Mouse (Mus musculus): ENCODE measurements around the gene Pccb.
A peak's percentile ranks its signal among the peaks of the same experiment; 100 is the strongest.

Pccb gene

DNA sequence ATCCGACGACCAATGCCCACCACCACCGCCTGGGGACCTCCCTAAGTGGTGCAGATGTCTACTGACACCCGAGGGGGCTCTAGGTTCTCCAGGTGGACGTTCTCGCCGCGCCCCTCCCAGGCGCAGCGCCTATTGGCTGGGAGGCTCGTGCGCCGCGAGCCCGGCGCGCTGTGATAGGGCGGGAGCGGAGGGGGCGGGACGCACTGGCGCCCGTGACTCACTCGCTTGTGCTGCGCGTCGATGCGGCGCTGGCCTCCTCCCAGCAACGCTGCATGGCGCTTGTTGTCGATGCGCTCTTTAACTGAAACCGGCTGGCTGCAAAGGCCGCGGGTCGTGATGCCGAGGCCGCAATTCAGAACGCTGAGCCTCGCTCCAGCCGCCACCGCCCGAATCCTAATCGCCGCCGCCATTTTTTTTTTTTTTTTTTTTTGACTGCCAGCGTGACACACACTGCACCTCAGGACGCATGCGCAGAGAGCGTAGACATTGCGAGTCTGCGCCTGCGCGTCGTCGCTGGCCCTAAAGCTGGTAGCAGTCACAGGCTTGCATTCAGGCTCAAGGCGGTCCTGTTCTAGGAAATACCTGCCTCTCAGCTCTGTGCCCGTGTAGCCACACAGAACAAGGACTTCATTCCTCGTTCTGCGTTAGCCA, at the start of gene Pccb:
TSS of gene Pccb (minus strand) at position 451 of the 651 bp plus-strand sequence.
- peak; percentile 94 to 96 for DNase-seq (ENCODE audit: low spot score in 2 of 2)

DNA sequence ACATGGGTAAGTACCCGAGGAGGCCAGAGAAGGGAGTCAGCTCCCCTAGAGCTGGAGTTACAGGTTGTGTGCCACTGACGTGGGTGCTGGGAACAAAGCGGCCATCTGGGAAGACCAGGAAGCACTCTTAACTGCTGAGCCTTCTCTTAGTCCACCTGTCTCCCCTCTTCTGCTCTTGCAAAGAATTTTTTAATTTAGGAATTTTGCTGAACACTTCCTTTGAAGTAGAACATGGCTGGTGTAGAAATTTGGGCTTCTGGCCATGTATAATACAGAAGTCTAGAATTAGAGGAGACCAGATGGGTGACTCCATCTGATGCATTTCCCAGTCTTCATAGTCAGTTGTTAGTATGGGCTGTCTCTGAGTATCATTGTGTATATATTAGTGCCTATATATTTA, 49.0 kb upstream of the Pccb start:
- DNase-seq (ENCODE audit: low spot score in 2 of 2): no peak

DNA sequence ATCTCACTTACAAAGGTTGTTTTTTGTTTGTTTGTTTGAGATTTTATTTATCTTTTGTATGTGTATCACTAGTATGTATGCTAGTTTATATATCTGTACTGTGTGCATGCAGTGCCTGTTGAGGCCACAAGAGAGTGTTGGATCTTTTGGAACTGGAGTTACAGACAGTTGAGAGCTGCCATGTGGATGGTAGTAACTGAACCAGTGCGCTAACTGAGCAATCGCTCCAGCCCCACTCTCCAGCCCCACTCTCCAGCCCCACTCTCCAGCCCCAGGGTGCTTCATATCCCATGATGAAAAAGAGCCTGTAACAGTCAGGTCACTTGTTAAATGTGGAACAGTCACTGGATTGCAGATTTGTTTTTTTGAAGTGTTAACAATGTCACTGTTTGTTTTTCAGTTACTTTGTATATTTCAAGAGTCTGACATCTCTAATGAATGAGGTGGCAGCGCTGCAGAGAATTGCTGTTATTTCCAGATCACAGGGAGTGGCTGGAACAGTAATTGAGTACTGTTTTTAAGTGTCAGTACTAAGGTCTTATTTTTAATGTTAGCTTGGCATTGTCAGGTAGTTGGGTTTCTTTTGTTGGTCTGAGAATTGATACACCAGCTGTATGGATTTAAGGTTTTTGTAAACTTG, 45.5 kb upstream of the Pccb start:
- no peak for DNase-seq (ENCODE audit: low spot score in 2 of 2)

DNA sequence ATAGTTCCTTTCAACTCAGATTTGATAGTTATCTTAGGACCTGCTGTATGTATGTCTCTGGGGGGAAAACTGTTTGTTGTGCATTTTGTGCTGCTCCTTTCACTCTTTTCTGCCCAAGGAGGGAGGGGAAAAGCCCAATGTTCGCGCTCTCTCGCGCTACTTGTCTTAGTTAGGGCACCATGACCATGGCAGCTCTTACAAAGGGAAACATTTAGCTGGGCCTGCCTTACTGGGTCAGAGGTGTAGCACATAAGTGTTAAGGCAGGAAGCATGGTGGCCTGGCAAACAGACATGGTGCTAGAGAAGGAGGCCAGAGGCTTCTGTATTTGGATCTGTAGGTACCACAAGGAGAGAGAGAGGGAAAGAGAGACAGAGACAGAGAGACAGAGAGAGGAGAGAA, 43.9 kb upstream of the Pccb start:
- DNase-seq (ENCODE audit: low spot score in 2 of 2): no peak

DNA sequence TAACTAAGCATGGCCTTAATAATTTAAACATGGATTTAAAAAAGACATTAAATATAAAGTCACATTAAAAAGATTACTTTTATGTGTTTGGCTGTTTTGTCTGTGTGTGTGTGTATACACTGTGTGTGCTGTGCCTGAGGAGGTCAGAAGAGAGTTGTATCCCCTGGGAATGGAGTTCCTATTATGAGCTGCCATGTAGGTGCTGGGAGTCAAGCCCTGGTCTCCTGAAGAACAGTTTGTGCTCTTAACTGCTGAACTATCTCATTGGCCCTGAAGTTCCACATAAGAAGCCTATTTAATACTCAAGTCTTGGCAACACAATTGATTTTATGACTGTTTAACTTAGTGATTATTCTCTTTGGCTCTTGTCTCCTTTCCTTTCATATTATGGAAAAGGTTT, 42.8 kb upstream of the Pccb start:
- DNase-seq (ENCODE audit: low spot score in 2 of 2): no peak

DNA sequence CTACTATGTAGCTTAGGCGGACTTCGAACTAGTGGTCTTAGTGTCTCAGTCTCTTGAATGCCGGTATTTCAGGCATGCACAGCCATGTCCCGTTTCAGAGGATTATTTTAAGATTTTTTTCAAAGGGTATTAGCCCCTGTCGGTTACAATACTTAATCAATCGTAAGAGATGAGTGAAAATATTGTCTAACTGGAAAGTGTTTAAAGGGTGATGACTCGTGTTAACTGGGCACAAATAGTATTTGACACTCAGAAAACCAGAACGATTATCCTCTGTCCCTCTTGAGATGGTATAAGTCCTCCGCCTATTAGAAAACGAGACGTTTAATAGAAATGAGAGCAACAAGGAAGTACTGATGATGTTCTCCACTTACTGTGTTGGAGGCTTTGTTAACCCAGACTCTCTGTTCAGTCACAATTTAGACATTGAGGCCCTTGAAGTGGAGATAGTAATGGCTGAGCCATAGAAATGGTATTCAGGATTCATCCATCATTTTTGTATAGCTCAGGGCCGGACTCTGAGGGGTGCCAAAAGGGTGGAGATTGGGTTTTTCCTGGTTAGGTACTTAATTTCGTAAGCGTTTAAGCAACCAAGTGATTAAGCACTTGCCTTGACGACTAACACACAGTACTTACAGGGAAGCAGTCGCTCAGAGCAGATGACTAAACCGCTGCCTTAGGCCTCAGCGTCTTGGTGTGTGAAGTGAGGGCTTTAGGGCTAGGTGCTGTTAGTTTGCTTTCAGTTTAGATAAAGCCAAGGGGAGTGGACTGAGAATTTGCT, 41.6 kb upstream of the Pccb start:
- peak in 1 of 2 experiments; percentile 33 for DNase-seq (ENCODE audit: low spot score in 2 of 2)

DNA sequence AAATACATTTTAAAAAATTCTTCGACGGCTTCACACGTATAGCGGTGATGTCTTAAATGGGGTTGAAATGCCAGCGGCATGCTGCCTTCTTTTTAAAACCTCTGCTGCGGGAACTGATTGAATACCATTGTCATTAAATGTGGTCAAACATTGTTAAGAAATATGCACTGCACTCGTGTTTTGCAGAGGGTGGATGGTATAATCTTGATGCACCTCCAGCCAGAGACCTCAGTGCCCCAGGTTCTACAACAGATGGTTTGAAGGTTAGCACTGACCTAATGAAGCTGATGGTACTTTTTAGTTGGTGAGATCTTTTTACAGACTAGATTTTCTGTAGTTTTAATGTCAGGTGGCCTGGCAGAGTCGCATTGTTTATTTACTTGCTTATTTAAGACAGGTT, 41.0 kb upstream of the Pccb start:
- DNase-seq (ENCODE audit: low spot score in 2 of 2): no peak

DNA sequence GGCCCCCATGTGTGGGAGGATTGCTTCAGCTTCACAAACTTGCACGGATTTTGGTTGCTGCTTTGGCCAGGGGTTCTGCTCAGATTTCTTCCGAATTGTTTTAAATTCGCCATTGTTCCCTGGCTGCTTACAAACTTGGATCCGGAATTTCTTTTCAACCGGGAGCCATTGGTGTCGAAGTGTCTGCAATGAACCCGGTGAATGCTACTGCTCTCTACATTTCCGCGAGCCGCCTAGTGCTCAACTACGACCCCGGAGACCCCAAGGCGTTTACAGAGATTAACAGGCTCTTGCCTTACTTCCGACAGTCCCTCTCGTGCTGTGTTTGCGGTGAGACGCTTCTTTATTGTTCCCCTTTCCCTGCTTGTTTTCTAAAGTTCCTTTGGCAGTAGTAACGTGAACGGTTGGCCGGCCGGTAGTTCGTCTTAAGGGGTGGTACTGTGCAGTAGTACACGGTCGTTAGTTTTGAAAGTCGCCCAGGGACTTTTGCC, 40.4 kb upstream of the Pccb start:
- DNase-seq (ENCODE audit: low spot score in 2 of 2): peak; percentile 28 to 34

DNA sequence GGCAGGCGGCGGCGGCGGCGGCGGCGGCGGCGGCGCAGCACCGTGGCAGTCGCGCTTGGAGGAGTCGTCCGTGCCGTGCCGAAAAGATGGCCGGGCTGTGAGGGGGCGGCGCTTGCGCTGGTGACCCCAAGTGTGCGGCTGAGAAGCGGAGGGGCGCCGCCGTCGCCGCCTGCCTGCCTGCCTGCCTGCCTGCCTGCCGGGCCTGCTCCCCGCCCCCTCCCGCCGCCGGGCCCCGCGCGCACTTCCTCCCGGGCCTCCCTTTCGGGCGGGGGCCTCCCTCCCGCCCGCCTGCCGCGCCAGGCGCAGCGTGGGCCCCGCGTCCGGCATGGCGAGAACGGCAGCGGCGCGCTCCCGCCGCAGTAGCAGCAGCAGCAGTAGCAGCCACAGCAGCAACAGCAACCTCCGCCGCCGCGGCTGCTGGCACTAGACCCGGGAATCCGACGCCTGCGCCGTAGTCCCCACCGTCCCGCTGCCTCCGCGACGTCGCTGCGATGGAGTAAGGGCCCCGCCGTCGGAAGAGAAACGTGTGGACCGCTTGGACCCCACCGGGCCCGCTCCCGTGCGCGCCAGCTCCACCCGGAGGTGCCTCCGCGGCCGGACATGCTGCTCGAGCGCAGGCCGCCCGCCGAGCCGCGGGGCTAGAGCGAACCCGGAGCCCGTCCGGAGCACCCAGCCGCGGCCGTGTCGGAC, 39.8 kb upstream of the Pccb start:
- DNase-seq (ENCODE audit: low spot score in 2 of 2): peak; percentile 87 to 88

DNA sequence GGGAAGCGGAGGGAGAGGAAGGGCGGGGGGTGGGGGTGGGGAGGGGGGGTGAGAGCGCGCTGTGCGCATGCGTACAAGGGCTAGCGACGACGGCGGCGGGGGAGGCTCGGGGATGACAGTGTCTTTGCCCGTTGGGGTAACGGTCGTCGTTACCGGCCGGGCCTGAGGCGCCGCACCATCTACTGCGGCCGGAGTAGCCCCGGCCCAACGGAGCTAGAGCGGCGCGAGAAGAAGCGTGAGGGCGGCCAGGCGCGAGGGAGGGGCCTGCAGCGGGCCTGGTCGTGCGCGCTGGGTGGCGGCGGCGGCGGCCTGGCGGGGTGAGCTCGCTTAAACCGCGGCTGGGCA, 39.3 kb upstream of the Pccb start, which contains the start of gene Msl2:
TSS of gene Msl2 (plus strand) at position 115 of the 345 bp plus-strand sequence.
- no peak for DNase-seq (ENCODE audit: low spot score in 2 of 2)

DNA sequence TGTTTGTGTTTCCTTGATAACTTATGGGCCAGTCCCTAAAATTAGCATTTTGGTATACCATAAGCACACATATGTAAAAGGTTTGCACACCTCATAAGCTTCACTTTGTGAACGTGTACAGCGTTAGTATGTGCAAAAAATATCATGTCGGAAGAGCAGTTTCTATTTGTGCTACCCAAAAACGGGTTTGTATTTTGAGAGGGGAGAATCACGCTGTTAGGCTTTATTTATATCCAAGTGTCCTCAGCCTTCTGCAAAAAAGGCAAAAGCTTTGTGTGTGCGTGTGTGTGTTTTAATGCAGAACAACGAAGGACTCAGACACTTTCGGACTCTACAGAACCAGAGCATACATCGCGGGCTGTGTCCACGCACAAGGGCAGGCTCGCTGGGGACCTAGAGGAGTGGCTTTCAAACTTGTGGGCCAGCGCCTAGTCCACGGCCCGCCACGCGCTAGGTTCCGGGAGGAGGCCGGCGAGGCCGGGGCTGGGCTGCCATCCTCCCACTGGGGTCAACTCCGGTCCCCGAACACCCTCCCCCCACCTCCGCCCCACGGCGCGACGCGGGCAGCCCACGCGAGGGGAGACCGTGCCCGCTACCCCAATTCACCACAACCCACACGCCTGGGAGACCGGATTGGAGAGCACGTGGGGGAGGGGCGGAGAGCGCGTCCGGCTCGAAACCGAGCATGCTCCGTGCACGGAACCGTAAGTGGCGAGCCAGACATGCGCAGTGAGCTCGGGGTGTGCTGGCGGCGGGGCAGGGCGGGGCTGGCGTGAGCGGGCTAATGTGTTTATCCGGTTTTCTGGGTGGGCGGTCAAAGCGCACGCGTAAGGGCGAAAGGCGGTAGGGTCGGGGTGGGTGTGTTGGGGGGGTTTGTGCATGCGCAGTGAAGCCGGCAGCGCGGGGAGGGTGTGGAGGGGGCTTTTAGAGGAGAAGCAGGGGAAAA, 38.6 kb upstream of the Pccb start:
- peak; percentile 99 for DNase-seq (ENCODE audit: low spot score in 2 of 2)

DNA sequence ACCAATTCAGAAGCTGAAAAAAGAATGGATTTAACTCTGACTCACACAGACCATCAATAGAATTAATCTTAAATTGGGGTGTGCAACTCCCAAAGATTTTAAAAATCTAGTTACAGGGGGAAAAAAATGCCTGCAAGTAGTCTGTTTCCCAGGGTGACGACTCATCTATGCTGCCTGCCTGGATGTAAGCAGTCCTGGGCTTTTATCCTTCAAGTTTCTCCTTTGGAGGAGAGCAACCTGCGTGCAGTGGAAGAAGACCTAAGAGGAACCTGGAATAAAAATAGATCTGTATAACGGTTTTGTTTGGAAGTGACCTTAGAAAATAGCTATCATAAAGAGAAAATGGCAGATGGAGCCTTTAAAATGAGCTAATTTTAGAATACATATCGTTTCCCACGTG, 37.8 kb upstream of the Pccb start:
- DNase-seq (ENCODE audit: low spot score in 2 of 2): no peak

DNA sequence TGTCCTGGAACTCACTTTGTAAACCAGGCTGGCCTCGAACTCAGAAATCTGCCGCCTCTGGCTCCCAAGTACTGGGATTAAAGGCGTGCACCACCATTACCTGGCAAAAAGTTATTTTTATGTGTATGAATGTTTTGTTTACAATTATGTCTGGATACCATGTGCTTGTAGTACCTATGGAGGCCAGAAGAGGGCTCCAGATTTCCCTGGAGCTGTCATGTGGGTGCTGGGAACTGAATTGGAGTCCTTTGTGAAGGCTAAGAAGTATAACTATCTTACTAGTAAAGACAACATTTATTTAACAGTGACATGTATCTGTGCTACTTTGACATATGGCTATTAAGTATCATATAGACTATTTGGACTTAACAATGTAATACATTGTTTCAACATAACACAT, 35.1 kb upstream of the Pccb start:
- no peak for DNase-seq (ENCODE audit: low spot score in 2 of 2)

DNA sequence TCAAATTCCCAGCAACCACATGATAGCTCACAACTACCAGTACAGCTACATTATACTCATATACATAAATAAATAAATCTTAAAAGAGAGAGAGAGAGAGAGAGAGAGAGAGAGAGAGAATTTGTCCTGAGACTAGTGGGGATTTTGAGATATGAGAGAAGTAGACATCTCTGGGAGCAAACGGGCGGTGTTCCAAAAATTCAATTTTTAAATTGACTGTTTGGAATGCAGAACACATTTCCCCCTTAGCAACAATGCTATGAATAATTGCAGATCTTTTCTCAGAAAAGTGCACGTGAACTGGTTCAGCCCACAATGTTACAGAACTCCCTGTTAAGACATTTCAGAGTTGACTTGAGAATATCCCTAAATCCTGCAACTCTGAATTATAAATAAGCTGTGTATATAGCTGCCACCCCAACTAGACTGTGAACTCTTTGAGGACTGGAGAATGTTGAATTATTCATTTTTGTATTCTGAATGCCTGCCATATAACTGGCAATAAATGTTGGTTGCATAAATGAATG, 30.4 kb upstream of the Pccb start:
- DNase-seq (ENCODE audit: low spot score in 2 of 2): no peak

DNA sequence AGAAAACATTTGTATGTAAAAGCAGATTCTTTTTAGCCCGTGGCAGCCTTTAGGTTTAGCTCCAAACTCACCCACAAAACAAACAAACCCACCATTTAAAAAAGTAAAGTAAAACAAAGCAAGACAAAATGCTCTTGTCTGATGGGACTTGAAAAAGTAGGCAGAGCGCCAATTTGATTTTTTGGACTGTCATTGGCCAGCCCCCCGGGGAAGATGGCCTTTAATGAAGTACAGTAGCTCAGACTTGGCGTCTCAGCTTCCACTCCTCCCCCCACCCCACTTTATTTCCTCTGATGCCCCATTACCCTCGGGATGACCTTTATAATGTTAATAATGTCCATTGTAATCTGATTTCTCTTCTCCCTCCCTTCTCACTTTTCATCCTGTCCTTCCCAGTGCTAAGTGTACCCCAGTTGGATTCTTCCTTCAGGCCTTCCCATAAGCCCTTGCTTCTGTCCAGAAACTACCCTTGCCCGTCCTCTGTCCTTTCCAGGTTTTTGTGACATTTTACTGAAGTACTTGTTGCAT, 27.6 kb upstream of the Pccb start:
- no peak for DNase-seq (ENCODE audit: low spot score in 2 of 2)

DNA sequence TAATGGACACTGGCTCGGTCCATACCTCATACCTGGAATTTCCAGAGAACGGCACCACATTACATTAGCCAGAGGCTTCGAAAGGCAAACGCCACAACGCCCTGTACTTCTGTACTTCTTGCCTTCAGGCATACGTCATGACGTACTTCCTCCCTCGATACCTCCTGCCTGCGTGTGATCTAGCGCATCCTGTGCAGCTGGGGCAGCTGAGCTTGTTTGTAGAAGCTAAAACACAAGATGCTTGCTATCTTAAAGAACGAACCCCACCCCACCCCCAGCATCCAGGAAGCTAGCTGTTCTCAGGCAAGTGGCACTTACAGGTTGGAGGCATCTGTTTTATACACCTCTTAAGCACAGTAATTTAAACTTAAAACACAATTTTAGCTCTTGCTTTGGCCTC, 26.3 kb upstream of the Pccb start:
- DNase-seq (ENCODE audit: low spot score in 2 of 2): no peak

DNA sequence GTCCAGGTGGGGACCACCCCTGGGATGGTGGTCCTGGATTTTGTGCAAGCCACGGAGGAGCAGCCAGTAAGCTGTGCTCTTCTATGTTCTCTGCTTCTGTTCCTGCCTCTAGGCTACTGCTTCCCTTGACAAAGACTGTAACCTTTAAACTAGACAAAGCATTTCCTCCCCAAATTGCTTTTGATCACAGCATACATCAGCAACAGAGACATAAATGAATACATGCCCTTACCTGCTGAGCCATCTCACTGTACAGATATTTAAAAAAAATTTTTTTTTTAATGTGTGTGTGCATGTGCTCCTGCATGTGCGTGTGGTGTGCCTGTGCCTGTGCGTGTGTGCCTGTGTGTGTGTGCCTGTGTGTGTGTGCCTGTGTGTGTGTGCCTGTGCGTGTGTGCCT, 22.5 kb upstream of the Pccb start:
- DNase-seq (ENCODE audit: low spot score in 2 of 2): no peak

DNA sequence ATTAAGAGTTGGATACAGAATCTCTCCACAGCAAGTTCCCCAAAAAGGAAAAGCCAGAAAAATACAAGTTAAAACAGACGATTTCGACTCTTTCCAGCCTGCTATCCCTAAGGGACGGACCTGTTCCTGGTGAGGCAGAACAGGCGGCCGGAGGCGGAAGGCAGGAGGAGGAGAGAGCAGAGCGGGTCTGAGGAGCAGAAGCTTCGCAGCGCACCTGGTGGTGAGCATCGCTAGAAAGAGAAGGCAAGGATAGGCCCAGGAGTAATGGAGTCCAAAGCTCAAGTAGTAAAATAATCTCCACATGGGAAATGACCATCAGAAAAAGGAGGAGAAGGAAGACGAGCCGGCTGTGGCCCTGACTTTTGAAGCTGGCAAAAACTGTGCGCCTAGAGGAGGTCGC, 18.6 kb upstream of the Pccb start:
- no peak for DNase-seq (ENCODE audit: low spot score in 2 of 2)

DNA sequence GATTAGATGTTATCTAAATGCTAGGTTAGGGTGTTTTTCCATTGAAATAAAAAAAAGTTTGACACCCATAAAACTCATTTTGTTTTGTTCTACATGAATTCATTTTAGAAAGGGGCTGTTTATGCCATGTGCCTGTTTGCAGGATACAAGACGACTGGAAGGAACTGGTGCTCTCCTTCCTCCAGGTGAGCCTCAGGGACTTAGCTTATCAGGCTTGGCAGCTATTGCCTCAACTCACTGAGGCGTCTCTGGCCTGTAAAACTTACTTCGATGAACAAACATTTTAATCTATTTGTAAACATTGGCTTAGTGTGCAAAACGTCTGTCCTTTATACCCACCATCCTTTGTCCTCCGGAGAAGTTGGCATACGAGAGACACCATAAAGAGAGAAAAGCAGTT, 18.0 kb upstream of the Pccb start:
- DNase-seq (ENCODE audit: low spot score in 2 of 2): no peak

DNA sequence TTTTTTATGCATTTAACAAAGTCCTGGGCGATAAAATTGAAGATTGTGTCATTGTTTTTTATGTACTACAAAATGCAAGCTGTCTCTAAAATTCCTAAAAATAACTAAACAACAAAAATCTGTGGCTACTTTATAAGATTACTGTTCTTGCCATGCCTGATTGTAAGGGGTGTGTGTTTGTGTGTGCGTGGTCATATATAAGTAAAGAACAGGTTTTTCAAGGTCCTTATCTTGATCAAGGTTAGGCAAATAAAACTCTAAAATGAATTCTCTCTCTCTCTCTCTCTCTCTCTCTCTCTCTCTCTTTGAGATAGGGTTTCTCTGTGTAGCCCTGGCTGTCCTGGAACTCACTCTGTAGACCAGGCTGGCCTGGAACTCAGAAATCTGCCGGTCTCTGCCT, 17.3 kb upstream of the Pccb start:
- no peak for DNase-seq (ENCODE audit: low spot score in 2 of 2)

Measured in heart, adult 9 months (tissue).